14 mouse cellular contexts compared by ENCODE assay signal in genomic region chr8:127181246-127181645, GRCm38 (mm10).
"Had no signal": no experiment of that assay in that cellular context is flagged by ENCODE, and none has a peak within 500 bp of the region (broad histone marks: within the 10 kb centered on the region; RNA-seq: fewer than 3 reads in every experiment).

No protein-coding gene starts in this region.

- H3K9ac ChIP-seq: limb, embryonic 12.5 days; liver, embryonic 15.5 days; midbrain, embryonic 15.5 days; neural tube, embryonic 15.5 days; stomach, embryonic 15.5 days had no signal

- H3K27ac ChIP-seq: limb, embryonic 12.5 days; liver, embryonic 15.5 days; midbrain, embryonic 10.5 days; midbrain, embryonic 15.5 days; neural tube, embryonic 15.5 days; stomach, embryonic 15.5 days had no signal

- H3K4me3 ChIP-seq: layer of hippocampus, adult 2 months; limb, embryonic 12.5 days; liver, embryonic 15.5 days; midbrain, embryonic 10.5 days; midbrain, embryonic 15.5 days; neural tube, embryonic 15.5 days; stomach, embryonic 15.5 days had no signal

- H3K27me3 ChIP-seq: limb, embryonic 12.5 days; liver, embryonic 15.5 days; midbrain, embryonic 15.5 days; neural tube, embryonic 15.5 days; stomach, embryonic 15.5 days had no signal

- DNase-seq: kidney, postnatal 10 days; kidney, postnatal 4 days; liver; lung, adult 2 months; thymus, adult 2 months; thymus, postnatal 25 days had no signal

- ATAC-seq: intestine, postnatal 0 days; midbrain, embryonic 15.5 days had no signal

- H3K4me2 ChIP-seq: limb, embryonic 12.5 days; liver, embryonic 15.5 days; midbrain, embryonic 15.5 days; neural tube, embryonic 15.5 days; stomach, embryonic 15.5 days had no signal

- H3K36me3 ChIP-seq: limb, embryonic 12.5 days; liver, embryonic 15.5 days; midbrain, embryonic 10.5 days; midbrain, embryonic 15.5 days; neural tube, embryonic 15.5 days; stomach, embryonic 15.5 days had no signal

- H3K9me3 ChIP-seq: limb, embryonic 12.5 days; liver, embryonic 15.5 days; midbrain, embryonic 10.5 days; midbrain, embryonic 15.5 days; neural tube, embryonic 15.5 days; stomach, embryonic 15.5 days had no signal
